Mouse (Mus musculus): ENCODE measurements around the gene Akr1c14.
"Not testable (repeated sequence)": the region's sequence is repeated elsewhere in the genome, so short reads cannot be mapped to it uniquely, and the experiment has no call there.

Gene Akr1c14

GRCm38 (mm10) chr13:4048719-4049118 is at the start of gene Akr1c14:
TSS of gene Akr1c14 (plus strand) at chr13:4049011.
- in situ Hi-C loops (cut with MboI; ENCODE audit: low pct_unique_long_range_greater_than_20kb in 1 of 2, low sequenced_read_pairs in 2 of 2, unreplicated experiment in 1 of 2), result no loop called here

- in situ Hi-C loops (cut with MboI; ENCODE audit: low pct_unique_long_range_greater_than_20kb in 1 of 2, low sequenced_read_pairs in 2 of 2, unreplicated experiment in 1 of 2), result loop anchor here (10.0 kb wide), 1 partner anchor 337 kb away; no protein-coding TSS in a partner anchor
Measured at GRCm38 (mm10) chr13:4001687-4002086, 47.1 kb upstream of the Akr1c14 start.

GRCm38 (mm10) chr13:4010784-4011183 is 38.0 kb upstream of the Akr1c14 start:
- in situ Hi-C loops (cut with MboI; ENCODE audit: low pct_unique_long_range_greater_than_20kb in 1 of 2, low sequenced_read_pairs in 2 of 2, unreplicated experiment in 1 of 2), result no loop called here

GRCm38 (mm10) chr13:4013811-4014210 is 35.0 kb upstream of the Akr1c14 start:
- in situ Hi-C loops (cut with MboI; ENCODE audit: low pct_unique_long_range_greater_than_20kb in 1 of 2, low sequenced_read_pairs in 2 of 2, unreplicated experiment in 1 of 2), result no loop called here

- in situ Hi-C loops (cut with MboI; ENCODE audit: low pct_unique_long_range_greater_than_20kb in 1 of 2, low sequenced_read_pairs in 2 of 2, unreplicated experiment in 1 of 2), result no loop called here
Measured at GRCm38 (mm10) chr13:4029897-4030296, 18.9 kb upstream of the Akr1c14 start.

- in situ Hi-C loops (cut with MboI; ENCODE audit: low pct_unique_long_range_greater_than_20kb in 1 of 2, low sequenced_read_pairs in 2 of 2, unreplicated experiment in 1 of 2), result no loop called here
Measured at GRCm38 (mm10) chr13:4032512-4032911, 16.3 kb upstream of the Akr1c14 start.

- in situ Hi-C loops (cut with MboI; ENCODE audit: low pct_unique_long_range_greater_than_20kb in 1 of 2, low sequenced_read_pairs in 2 of 2, unreplicated experiment in 1 of 2), result no loop called here
Measured at GRCm38 (mm10) chr13:4035052-4035451, 13.8 kb upstream of the Akr1c14 start.

GRCm38 (mm10) chr13:4046113-4046512 is 2.7 kb upstream of the Akr1c14 start:
- in situ Hi-C loops (cut with MboI; ENCODE audit: low pct_unique_long_range_greater_than_20kb in 1 of 2, low sequenced_read_pairs in 2 of 2, unreplicated experiment in 1 of 2), result no loop called here

- in situ Hi-C loops (cut with MboI; ENCODE audit: low pct_unique_long_range_greater_than_20kb in 1 of 2, low sequenced_read_pairs in 2 of 2, unreplicated experiment in 1 of 2), result no loop called here
Measured at GRCm38 (mm10) chr13:4046841-4047240, 2.0 kb upstream of the Akr1c14 start.

- in situ Hi-C loops (cut with MboI; ENCODE audit: low pct_unique_long_range_greater_than_20kb in 1 of 2, low sequenced_read_pairs in 2 of 2, unreplicated experiment in 1 of 2), result no loop called here
Measured at GRCm38 (mm10) chr13:4048226-4048625, 585 bp upstream of the Akr1c14 start.

- in situ Hi-C loops (cut with MboI; ENCODE audit: low pct_unique_long_range_greater_than_20kb in 1 of 2, low sequenced_read_pairs in 2 of 2, unreplicated experiment in 1 of 2), result no loop called here
Measured at GRCm38 (mm10) chr13:4049655-4050054, 844 bp downstream of the Akr1c14 start.

- in situ Hi-C loops (cut with MboI; ENCODE audit: low pct_unique_long_range_greater_than_20kb in 1 of 2, low sequenced_read_pairs in 2 of 2, unreplicated experiment in 1 of 2), result no loop called here
Measured at GRCm38 (mm10) chr13:4055450-4055849, 6.6 kb downstream of the Akr1c14 start.

- in situ Hi-C loops (cut with MboI; ENCODE audit: low pct_unique_long_range_greater_than_20kb in 1 of 2, low sequenced_read_pairs in 2 of 2, unreplicated experiment in 1 of 2), result no loop called here
Measured at GRCm38 (mm10) chr13:4056211-4056610, 7.4 kb downstream of the Akr1c14 start.

GRCm38 (mm10) chr13:4058239-4058638 is 9.4 kb downstream of the Akr1c14 start:
- in situ Hi-C loops (cut with MboI; ENCODE audit: low pct_unique_long_range_greater_than_20kb in 1 of 2, low sequenced_read_pairs in 2 of 2, unreplicated experiment in 1 of 2), result not testable (repeated sequence)

- in situ Hi-C loops (cut with MboI; ENCODE audit: low pct_unique_long_range_greater_than_20kb in 1 of 2, low sequenced_read_pairs in 2 of 2, unreplicated experiment in 1 of 2), result no loop called here
Measured at GRCm38 (mm10) chr13:4059363-4059762, 10.6 kb downstream of the Akr1c14 start.

GRCm38 (mm10) chr13:4060214-4060730 is 11.5 kb downstream of the Akr1c14 start:
- in situ Hi-C loops (cut with MboI; ENCODE audit: low pct_unique_long_range_greater_than_20kb in 1 of 2, low sequenced_read_pairs in 2 of 2, unreplicated experiment in 1 of 2), result no loop called here

GRCm38 (mm10) chr13:4076517-4077435 is 28.0 kb downstream of the Akr1c14 start:
- in situ Hi-C loops (cut with MboI; ENCODE audit: low pct_unique_long_range_greater_than_20kb in 1 of 2, low sequenced_read_pairs in 2 of 2, unreplicated experiment in 1 of 2), result no loop called here

GRCm38 (mm10) chr13:4079876-4080275 is 31.1 kb downstream of the Akr1c14 start:
- in situ Hi-C loops (cut with MboI; ENCODE audit: low pct_unique_long_range_greater_than_20kb in 1 of 2, low sequenced_read_pairs in 2 of 2, unreplicated experiment in 1 of 2), result no loop called here

GRCm38 (mm10) chr13:4101691-4102090 is 52.9 kb downstream of the Akr1c14 start:
- in situ Hi-C loops (cut with MboI; ENCODE audit: low pct_unique_long_range_greater_than_20kb in 1 of 2, low sequenced_read_pairs in 2 of 2, unreplicated experiment in 1 of 2), result loop anchor here in 1 of 2 experiments (25.0 kb wide), 1 partner anchor 511 kb away; the partner anchor contains the start of gene Akr1e1

- in situ Hi-C loops (cut with MboI; ENCODE audit: low pct_unique_long_range_greater_than_20kb in 1 of 2, low sequenced_read_pairs in 2 of 2, unreplicated experiment in 1 of 2), result loop anchor here in 1 of 2 experiments (25.0 kb wide), 1 partner anchor 510 kb away; the partner anchor contains the start of gene Akr1e1
Measured at GRCm38 (mm10) chr13:4102721-4103120, 53.9 kb downstream of the Akr1c14 start.

Measured in mouse embryonic stem cell (cell line).